Mouse (Mus musculus) lung, postnatal 0 days (tissue): ENCODE measurements around the gene Gm37240.

Source experiments
- CTCF ChIP-seq: IDR thresholded peaks from 2 replicates; pipeline ENCODE4 v1.5.1; 2016; ENCODE audit warnings: antibody characterized with exemption, mild to moderate bottlenecking
- EP300 ChIP-seq: IDR thresholded peaks from 2 replicates; pipeline ENCODE4 v1.6.1; 2016; ENCODE audit warnings: antibody characterized with exemption, mild to moderate bottlenecking, control low read depth

- TF ChIP-seq CTCF (no peak), EP300 (no peak)
Observed at GRCm38 (mm10) chr3:84504291-84504690, 1383.0 kb downstream of the Gm37240 start.
